Mouse (Mus musculus) midbrain, embryonic 15.5 days (tissue): Measurements from ENCODE around the gene Msx2. TPM values are rescaled to one million over a fixed set of nuclear protein-coding genes. Genes with fewer than 3 reads are reported as not detected.

ENCODE experiments used
- ATAC-seq: fragments of 200-750 bp; cut with Nextera tagmentation; replicated peaks from 2 replicates; pipeline ENCODE4 v1.8.0; 2017; ENCODE audit warnings: moderate TSS enrichment
- H3K27ac ChIP-seq: fragments of 300-500 bp; sonication (generic); 2 replicates; pipeline ENCODE4 v1.5.1; 2015; ENCODE audit warnings: mild to moderate bottlenecking, inconsistent platforms
- H3K27me3 ChIP-seq: fragments of 300-500 bp; sonication (generic); replicated peaks from 2 replicates; pipeline ENCODE4 v1.6.1; 2015; ENCODE audit warnings: inconsistent platforms
- H3K36me3 ChIP-seq: fragments of 300-500 bp; sonication (generic); replicated peaks from 2 replicates; pipeline ENCODE4 v1.6.1; 2015; ENCODE audit warnings: inconsistent platforms
- H3K4me1 ChIP-seq: fragments of 300-500 bp; sonication (generic); 2 replicates; pipeline ENCODE4 v1.6.1; 2015; ENCODE audit warnings: inconsistent platforms
- H3K4me2 ChIP-seq: fragments of 300-500 bp; sonication (generic); 2 replicates; pipeline ENCODE4 v1.6.1; 2015; ENCODE audit warnings: inconsistent platforms, mild to moderate bottlenecking, moderate library complexity
- H3K4me3 ChIP-seq: fragments of 300-500 bp; sonication (generic); 2 replicates; pipeline ENCODE4 v1.5.1; 2015; ENCODE audit warnings: mild to moderate bottlenecking, inconsistent platforms
- H3K9ac ChIP-seq: fragments of 300-500 bp; sonication (generic); 2 replicates; pipeline ENCODE4 v1.6.1; 2015; ENCODE audit warnings: mild to moderate bottlenecking, inconsistent platforms
- H3K9me3 ChIP-seq: fragments of 300-500 bp; sonication (generic); 2 replicates; pipeline ENCODE4 v1.6.1; 2016; ENCODE audit warnings: inconsistent platforms
- WGBS: fragments of 180-500 bp; shearing (Covaris S2); methylation state at CpG from one replicate; pipeline ENCODE4 v1.1.7; 2015; ENCODE audit warnings: mixed read lengths; 5-methylcytosine and 5-hydroxymethylcytosine counted together
- polyA plus RNA-seq: library from polyadenylated mRNA; unstranded; fragments of >200 nt; fragmentation: Nextera tagmentation; extraction: Ambion mirVana; gene quantifications from 2 replicates; pipeline ENCODE4 v1.2.1, GENCODE M21; 2015

Gene Msx2
- polyA plus RNA-seq, 1 experiment from 2014 or later = 0.83 TPM

DNA sequence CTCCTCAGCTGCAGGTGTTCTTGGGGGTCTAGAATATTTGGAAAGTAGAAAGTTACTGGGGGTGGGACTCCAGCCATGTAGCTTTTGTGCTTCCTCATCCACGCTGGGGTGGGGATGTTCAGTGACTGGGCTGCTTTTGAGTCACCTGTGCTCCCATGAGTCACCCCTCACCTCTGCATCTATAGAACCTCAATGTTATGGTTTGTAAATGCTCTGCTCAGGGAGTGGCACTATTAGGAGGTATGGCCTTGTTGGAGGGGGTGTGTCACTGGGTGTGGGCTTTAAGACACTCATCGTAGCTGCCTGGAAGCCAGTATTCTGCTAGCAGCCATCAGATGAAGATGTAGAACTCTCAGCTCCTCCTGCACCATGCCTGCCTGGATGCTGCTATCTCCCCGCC lies 32.9 kb downstream of the Msx2 start:
- no peaks in the 10 kb centered on the region for H3K9me3 ChIP-seq
- H3K27ac ChIP-seq = no peak overlapping the region
- no peak overlapping the region for H3K9ac ChIP-seq
- 84% methylated on average over 3 of the region's 3 CpGs for WGBS
- ATAC-seq = no peak
- no peak overlapping the region for H3K4me3 ChIP-seq
- H3K36me3 ChIP-seq = no peaks in the 10 kb centered on the region
- peaks cover 4% of the 10 kb centered on the region; the same call in 1 of the 2 replicates for H3K4me1 ChIP-seq
- H3K27me3 ChIP-seq = peaks cover 12% of the 10 kb centered on the region; the same call in 1 of the 2 replicates
- H3K4me2 ChIP-seq = no peak overlapping the region

DNA sequence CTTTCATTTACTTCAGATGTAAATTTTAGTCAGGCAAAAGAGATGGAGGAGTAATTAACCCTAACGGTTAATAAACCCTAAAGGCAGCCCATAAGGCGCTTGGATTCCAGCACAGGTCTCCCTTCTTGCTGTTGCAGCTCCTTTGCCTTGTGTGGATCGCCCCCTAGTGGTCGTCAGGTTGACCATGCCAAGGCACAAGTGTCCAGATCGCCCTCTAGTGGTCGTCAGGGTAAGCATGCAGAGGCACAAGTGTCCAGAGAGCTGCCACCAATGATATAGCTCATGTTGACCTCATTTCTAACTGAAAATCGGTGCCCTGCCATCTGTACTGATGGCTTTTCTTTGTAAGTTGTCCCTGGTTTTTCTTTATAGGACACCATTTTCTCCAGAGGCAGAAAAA lies 46.4 kb downstream of the Msx2 start:
- Histone ChIP-seq H3K27me3 (no peaks in the 10 kb centered on the region), H3K4me2 (no peak overlapping the region), H3K4me3 (no peak overlapping the region), H3K36me3 (no peaks in the 10 kb centered on the region), H3K9ac (no peak overlapping the region), H3K27ac (no peak overlapping the region), H3K4me1 (no peaks in the 10 kb centered on the region), H3K9me3 (no peaks in the 10 kb centered on the region)
- no peak for ATAC-seq
- WGBS = 31% methylated on average over 7 of the region's 7 CpGs

GRCm38 (mm10) chr13:53421189-53421588 lies 51.7 kb downstream of the Msx2 start:
- no peak overlapping the region for H3K9ac ChIP-seq
- no peaks in the 10 kb centered on the region for H3K9me3 ChIP-seq
- H3K27ac ChIP-seq = no peak overlapping the region
- no peak for ATAC-seq
- H3K27me3 ChIP-seq = no peaks in the 10 kb centered on the region
- WGBS = 80% methylated on average over 4 of the region's 4 CpGs
- no peak overlapping the region for H3K4me3 ChIP-seq
- H3K4me1 ChIP-seq = no peaks in the 10 kb centered on the region
- H3K36me3 ChIP-seq = no peaks in the 10 kb centered on the region
- H3K4me2 ChIP-seq = no peak overlapping the region

DNA sequence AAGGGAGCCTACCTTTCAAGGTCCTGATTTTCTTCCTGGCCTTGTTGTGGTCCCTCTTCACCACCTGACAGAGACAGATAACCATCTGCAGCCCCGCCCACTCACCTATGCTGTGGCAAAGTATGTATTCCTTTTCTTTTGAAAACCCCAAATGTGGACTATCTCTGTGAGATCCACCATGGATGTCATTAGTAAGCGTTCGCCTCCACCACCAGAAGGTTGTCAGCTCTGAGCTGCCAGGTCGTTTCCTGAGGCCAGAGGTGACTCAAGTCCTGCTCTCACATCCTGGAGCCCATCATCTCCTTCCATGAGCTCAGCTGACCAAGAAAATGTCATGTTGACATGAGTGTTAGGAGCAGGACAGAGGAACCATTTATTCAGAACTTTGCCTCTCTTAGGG lies 52.1 kb downstream of the Msx2 start:
- 79% methylated on average over 4 of the region's 4 CpGs for WGBS
- H3K27me3 ChIP-seq = no peaks in the 10 kb centered on the region
- ATAC-seq = no peak

GRCm38 (mm10) chr13:53419681-53420080 lies 53.2 kb downstream of the Msx2 start:
- Histone ChIP-seq H3K4me1 (no peaks in the 10 kb centered on the region), H3K9me3 (no peaks in the 10 kb centered on the region), H3K27ac (no peak overlapping the region), H3K9ac (no peak overlapping the region), H3K4me3 (no peak overlapping the region), H3K4me2 (no peak overlapping the region), H3K36me3 (no peaks in the 10 kb centered on the region), H3K27me3 (no peaks in the 10 kb centered on the region)
- no peak for ATAC-seq
- 89% methylated on average over 8 of the region's 8 CpGs for WGBS

More for the DNA sequence above, 52.1 kb downstream of the Msx2 start:
- no peak overlapping the region for H3K27ac ChIP-seq
- H3K9me3 ChIP-seq = no peaks in the 10 kb centered on the region
- H3K4me2 ChIP-seq = no peak overlapping the region
- H3K9ac ChIP-seq = no peak overlapping the region
- H3K4me3 ChIP-seq = no peak overlapping the region
- H3K4me1 ChIP-seq = no peaks in the 10 kb centered on the region
- no peaks in the 10 kb centered on the region for H3K36me3 ChIP-seq

DNA sequence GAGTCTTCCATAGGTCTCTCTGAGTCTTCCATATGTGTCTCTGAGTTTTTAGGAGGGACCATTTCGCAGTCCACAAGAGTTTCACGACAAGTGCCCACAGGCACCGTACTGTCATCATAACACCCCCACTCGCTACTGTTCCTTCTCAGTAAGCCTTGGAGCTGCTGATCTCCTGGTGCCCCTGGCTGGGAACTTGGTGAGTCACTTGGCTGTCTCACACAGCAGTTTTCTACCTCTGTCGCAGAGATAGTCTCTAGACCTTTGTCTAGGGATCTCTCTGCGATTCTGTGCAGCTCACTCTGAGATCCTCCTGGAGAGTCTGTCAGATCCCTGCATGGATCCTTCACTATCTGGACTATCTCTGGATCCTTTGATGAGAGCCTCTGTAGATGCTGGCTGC lies 55.2 kb downstream of the Msx2 start:
- ATAC-seq = no peak
- no peaks in the 10 kb centered on the region for H3K9me3 ChIP-seq
- no peak overlapping the region for H3K4me3 ChIP-seq
- no peaks in the 10 kb centered on the region for H3K4me1 ChIP-seq
- H3K36me3 ChIP-seq = no peaks in the 10 kb centered on the region
- H3K27ac ChIP-seq = no peak overlapping the region
- 90% methylated on average over 6 of the region's 6 CpGs for WGBS
- H3K4me2 ChIP-seq = no peak overlapping the region
- no peaks in the 10 kb centered on the region for H3K27me3 ChIP-seq
- H3K9ac ChIP-seq = no peak overlapping the region

Other genes starting within 250 kb of the Msx2 start
- gene Ror2, start 186.9 kb downstream of the Msx2 start, polyA plus RNA-seq = 3.2 and 3.7 TPM in 2 replicates
- gene Sptlc1, start 95.7 kb downstream of the Msx2 start, polyA plus RNA-seq = 27.0 and 27.3 TPM in 2 replicates